ENCODE assay signal across 10 mouse cellular contexts in genomic region chr12:86075358-86075757, GRCm38 (mm10). TPM values are rescaled to one million over a fixed set of nuclear protein-coding genes. Genes with fewer than 3 reads are reported as not detected.
DNase-seq lines count a peak whose midpoint lies in the region; ATAC-seq lines count a peak whose summit lies in the region.
"Had no signal": no experiment of that assay in that cellular context is flagged by ENCODE, and none has a peak within 500 bp of the region (broad histone marks: within the 10 kb centered on the region; RNA-seq: fewer than 3 reads in every experiment).

No protein-coding gene starts in this region.

- no peaks in the 10 kb centered on the region for H3K27me3 ChIP-seq in heart, embryonic 14.5 days (ENCODE audit: control insufficient read depth, insufficient read depth, low read length)
- peaks cover 2% of the 10 kb centered on the region; the same call in 1 of the 2 replicates for H3K27me3 ChIP-seq in heart, embryonic 11.5 days (ENCODE audit: control insufficient read depth, insufficient read depth, low read length)
- H3K27me3 ChIP-seq in lung, embryonic 15.5 days: no peaks in the 10 kb centered on the region
- H3K27me3 ChIP-seq in limb, embryonic 10.5 days (ENCODE audit: low read depth, poor library complexity, severe bottlenecking): peaks cover 13% of the 10 kb centered on the region; the same call in 1 of the 2 replicates
- no peaks in the 10 kb centered on the region for H3K27me3 ChIP-seq in stomach, embryonic 16.5 days (ENCODE audit: control insufficient read depth, insufficient read depth, low read length)

- DNase-seq in lung, postnatal 36 days: no peak
- no peak for DNase-seq in limb, embryonic 10.5 days (ENCODE audit: low spot score)
- DNase-seq in testis, postnatal 10 days (ENCODE audit: low spot score): no peak
- DNase-seq: kidney, postnatal 36 days; right cerebral cortex, postnatal 14 days; thymus, adult 18-20 months had no signal

- 84% methylated on average over 7 of the region's 7 CpGs for WGBS in heart, embryonic 14.5 days
- 88% methylated on average over 7 of the region's 7 CpGs for WGBS in heart, embryonic 11.5 days (ENCODE audit: insufficient replicate concordance)
- 81% methylated on average over 7 of the region's 7 CpGs for WGBS in lung, embryonic 15.5 days
- WGBS in limb, embryonic 10.5 days: 92% methylated on average over 7 of the region's 7 CpGs
- 86% methylated on average over 7 of the region's 7 CpGs for WGBS in stomach, embryonic 16.5 days

- no peak overlapping the region for H3K27ac ChIP-seq in heart, embryonic 14.5 days (replicated peaks in 1 of 2; ENCODE audit: control insufficient read depth in 1 of 2, insufficient read depth in 1 of 2, low read depth in 2 of 2, low read length in 2 of 2)
- no peak overlapping the region for H3K27ac ChIP-seq in heart, embryonic 11.5 days (ENCODE audit: low read depth, low read length)
- H3K27ac ChIP-seq in lung, embryonic 15.5 days: no peak overlapping the region
- H3K27ac ChIP-seq in limb, embryonic 10.5 days: no peak overlapping the region
- no peak overlapping the region for H3K27ac ChIP-seq in stomach, embryonic 16.5 days (ENCODE audit: low read length)

- no peak overlapping the region for H3K4me3 ChIP-seq in heart, embryonic 14.5 days (ENCODE audit: control insufficient read depth in 1 of 2, insufficient read depth in 1 of 2, low read depth in 1 of 2, low read length in 2 of 2)
- no peak overlapping the region for H3K4me3 ChIP-seq in heart, embryonic 11.5 days (ENCODE audit: low read depth, low read length)
- H3K4me3 ChIP-seq in lung, embryonic 15.5 days: peak overlapping the region; percentile 49
- H3K4me3 ChIP-seq in limb, embryonic 10.5 days: peak overlapping the region; percentile 61; the same call in 1 of the 2 replicates
- H3K4me3 ChIP-seq in stomach, embryonic 16.5 days (replicated peaks; ENCODE audit: low read length): no peak overlapping the region

- no peaks in the 10 kb centered on the region for H3K9me3 ChIP-seq in heart, embryonic 14.5 days (ENCODE audit: control insufficient read depth, low read length)
- no peaks in the 10 kb centered on the region for H3K9me3 ChIP-seq in heart, embryonic 11.5 days (replicated peaks; ENCODE audit: control insufficient read depth, low read length)
- no peaks in the 10 kb centered on the region for H3K9me3 ChIP-seq in lung, embryonic 15.5 days
- H3K9me3 ChIP-seq in limb, embryonic 10.5 days (replicated peaks): no peaks in the 10 kb centered on the region
- no peaks in the 10 kb centered on the region; the same call in 1 of the 2 replicates for H3K9me3 ChIP-seq in stomach, embryonic 16.5 days (replicated peaks; ENCODE audit: control insufficient read depth, low read length)

- no peak for ATAC-seq in heart, embryonic 14.5 days (ENCODE audit: insufficient number of reproducible peaks, insufficient read depth, low FRiP score, low read depth)
- no peak for ATAC-seq in heart, embryonic 11.5 days (replicated peaks; ENCODE audit: insufficient number of reproducible peaks, low FRiP score, low TSS enrichment)
- no peak for ATAC-seq in lung, embryonic 15.5 days (ENCODE audit: borderline replicate concordance, extremely low read depth, low FRiP score, low TSS enrichment)
- ATAC-seq in stomach, embryonic 16.5 days (ENCODE audit: insufficient read depth, low FRiP score): no peak

- peaks cover 10 to 25% of the 10 kb centered on the region in 2 experiments for H3K4me1 ChIP-seq in heart, embryonic 14.5 days (ENCODE audit: control insufficient read depth in 2 of 2, insufficient read depth in 2 of 2, low read length in 2 of 2)
- H3K4me1 ChIP-seq in heart, embryonic 11.5 days (ENCODE audit: control insufficient read depth, insufficient read depth, low read length): peaks cover 15% of the 10 kb centered on the region
- peaks cover 43% of the 10 kb centered on the region for H3K4me1 ChIP-seq in lung, embryonic 15.5 days
- H3K4me1 ChIP-seq in limb, embryonic 10.5 days: peaks cover 35% of the 10 kb centered on the region
- H3K4me1 ChIP-seq in stomach, embryonic 16.5 days (ENCODE audit: control insufficient read depth, insufficient read depth, low read length): peaks cover 6% of the 10 kb centered on the region; the same call in 1 of the 2 replicates

- no peaks in the 10 kb centered on the region for H3K36me3 ChIP-seq in heart, embryonic 14.5 days (ENCODE audit: control insufficient read depth, insufficient read depth, low read length)
- no peaks in the 10 kb centered on the region for H3K36me3 ChIP-seq in heart, embryonic 11.5 days (ENCODE audit: control insufficient read depth, insufficient read depth, low read length)
- H3K36me3 ChIP-seq in lung, embryonic 15.5 days: no peaks in the 10 kb centered on the region
- H3K36me3 ChIP-seq in limb, embryonic 10.5 days: peaks cover 23% of the 10 kb centered on the region
- no peaks in the 10 kb centered on the region for H3K36me3 ChIP-seq in stomach, embryonic 16.5 days (ENCODE audit: control insufficient read depth, insufficient read depth, low read length)

- peak overlapping the region; percentile 74 for H3K4me2 ChIP-seq in heart, embryonic 14.5 days (ENCODE audit: low read length)
- no peak overlapping the region for H3K4me2 ChIP-seq in heart, embryonic 11.5 days
- H3K4me2 ChIP-seq in lung, embryonic 15.5 days: peak overlapping the region; percentile 81
- H3K4me2 ChIP-seq in stomach, embryonic 16.5 days (ENCODE audit: low read depth, low read length): peak overlapping the region; percentile 97; the same call in 1 of the 2 replicates

- no peak overlapping the region for H3K9ac ChIP-seq in heart, embryonic 14.5 days (ENCODE audit: low read length)
- no peak overlapping the region for H3K9ac ChIP-seq in heart, embryonic 11.5 days (ENCODE audit: low read depth, low read length)
- H3K9ac ChIP-seq in lung, embryonic 15.5 days: no peak overlapping the region
- no peak overlapping the region for H3K9ac ChIP-seq in stomach, embryonic 16.5 days (ENCODE audit: low read length)

RNA-seq across cellular contexts. Expression of gene Tgfb3, which starts 3.5 kb away (rescaled TPM):
- polyA plus RNA-seq in heart, embryonic 14.5 days (2014; fragmentation: Nextera tagmentation; extraction: Ambion mirVana): 14.7 and 15.1 TPM in 2 replicates
- 9.2 and 11.8 TPM in 2 replicates for polyA plus RNA-seq in heart, embryonic 11.5 days (2014; fragmentation: Nextera tagmentation; extraction: Ambion mirVana)
- 51.1 and 51.8 TPM in 2 replicates for polyA plus RNA-seq in lung, embryonic 15.5 days (2015; fragmentation: Nextera tagmentation; extraction: Ambion mirVana)
- 15.7 and 24.3 TPM in 2 replicates for polyA plus RNA-seq in limb, embryonic 10.5 days (2016; fragmentation: Nextera tagmentation; extraction: Ambion mirVana)
- 31.2 and 35.8 TPM in 2 replicates for polyA plus RNA-seq in stomach, embryonic 16.5 days (2015; fragmentation: Nextera tagmentation; extraction: Ambion mirVana)

RNA-seq across cellular contexts. Expression of gene Ift43, which starts 7.0 kb away (rescaled TPM):
- polyA plus RNA-seq in heart, embryonic 14.5 days (2014; fragmentation: Nextera tagmentation; extraction: Ambion mirVana): 142 and 149 TPM in 2 replicates
- polyA plus RNA-seq in heart, embryonic 11.5 days (2014; fragmentation: Nextera tagmentation; extraction: Ambion mirVana): 113 and 124 TPM in 2 replicates
- polyA plus RNA-seq in lung, embryonic 15.5 days (2015; fragmentation: Nextera tagmentation; extraction: Ambion mirVana): 93.8 and 96.6 TPM in 2 replicates
- polyA plus RNA-seq in limb, embryonic 10.5 days (2016; fragmentation: Nextera tagmentation; extraction: Ambion mirVana): 61.2 and 71.6 TPM in 2 replicates
- 54.1 and 56.6 TPM in 2 replicates for polyA plus RNA-seq in stomach, embryonic 16.5 days (2015; fragmentation: Nextera tagmentation; extraction: Ambion mirVana)

Comparison
In these comparisons a context has a peak if more than half of its experiments do, and no peak if none do; other contexts are left out.
1. H3K4me3 ChIP-seq: peak in lung, embryonic 15.5 days (single experiment) and limb, embryonic 10.5 days (single experiment); none in heart, embryonic 14.5 days (0 of 2), heart, embryonic 11.5 days (single experiment) and stomach, embryonic 16.5 days (single experiment).